Mouse (Mus musculus): ENCODE data around the gene Add1.

Add1 gene

DNA sequence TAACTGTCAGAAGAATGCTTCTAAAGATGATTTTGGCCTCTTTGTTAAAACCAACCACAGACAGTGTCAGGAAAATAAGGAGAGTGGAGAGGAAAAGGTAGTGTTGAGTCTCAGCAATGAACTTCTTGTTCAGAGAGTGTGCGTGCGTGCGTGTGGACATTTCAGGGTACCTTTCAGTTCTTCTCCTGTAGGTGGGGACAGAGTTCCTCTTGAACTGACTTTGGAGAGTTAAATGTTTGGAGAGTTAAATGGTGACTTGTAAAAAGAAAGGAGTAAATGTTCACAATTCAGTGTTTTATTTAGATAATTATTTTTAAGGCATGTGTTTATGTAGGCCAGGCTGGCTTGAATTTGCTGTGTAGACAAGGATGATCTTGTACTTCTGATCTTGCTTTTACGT, 96.8 kb downstream of the Add1 start:
- no peak for DNase-seq (ENCODE audit: low spot score in 2 of 2)

Measured in spleen, postnatal 10 days (tissue).